Mouse (Mus musculus): ENCODE data around the gene Bahd1.

DNA sequence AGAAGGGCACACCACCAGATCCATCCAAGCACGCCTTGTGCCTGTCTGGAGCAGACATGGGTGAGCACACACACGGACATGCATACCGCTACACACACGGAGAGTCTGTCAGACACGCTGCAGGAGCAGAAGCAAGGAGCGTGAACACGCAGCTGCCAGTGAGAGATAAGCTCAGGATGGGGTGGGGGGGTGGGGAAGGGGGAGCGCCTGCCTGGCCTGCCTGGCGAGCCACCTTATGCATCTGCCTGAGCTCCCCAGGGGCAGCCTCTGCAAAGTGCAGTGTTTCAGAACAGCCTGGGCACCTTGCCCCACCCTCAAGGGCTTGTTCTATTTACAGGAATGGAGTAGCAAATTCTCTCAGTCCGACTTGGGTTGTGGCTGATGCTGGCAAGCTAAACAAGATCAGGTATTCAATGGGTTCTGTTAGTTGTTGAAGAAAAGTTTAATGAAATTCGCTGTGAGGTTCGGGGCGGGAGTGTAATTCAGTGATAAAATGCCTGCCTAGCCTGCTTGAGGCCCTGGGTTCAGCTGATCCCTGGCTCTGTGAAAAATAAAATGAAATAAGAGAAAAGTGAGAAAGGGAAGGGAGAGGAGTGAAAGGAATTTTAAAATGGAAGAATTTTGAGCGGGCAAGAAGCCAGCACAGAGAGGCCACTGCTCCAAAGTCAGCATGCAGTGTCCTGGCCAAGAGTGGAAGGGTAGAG lies 12.2 kb upstream of the Bahd1 start:
- TF ChIP-seq CTCF (IDR thresholded peaks at IDR 0.05; ENCODE audit: low read depth, low read length), result no peak
- no peak for TF ChIP-seq POLR2A (IDR thresholded peaks at IDR 0.05; ENCODE audit: extremely low read depth, insufficient read depth, low read length)
